Mouse (Mus musculus): ENCODE measurements at regions not wholly inside any gene's neighbourhood (a gene's known extent, or its start where the extent isn't known, plus 50 kb on each side); places are given as distances from the start of the nearest gene placed in this dataset.
A peak's percentile ranks its signal among the peaks of the same experiment; 100 is the strongest.

GRCm38 (mm10) chr2:52804106-52804825 is 53.4 kb upstream of the Fmnl2 start:
- peak in 1 of 2 experiments; percentile 21 for DNase-seq (ENCODE audit: extremely low spot score in 1 of 2, low spot score in 1 of 2)

- no peak for DNase-seq (ENCODE audit: extremely low spot score in 1 of 2, low spot score in 1 of 2)
Observed at GRCm38 (mm10) chr2:52804826-52805149, 52.9 kb upstream of the Fmnl2 start.

GRCm38 (mm10) chr2:52807826-52808225 is 49.8 kb upstream of the Fmnl2 start:
- no peak for DNase-seq (ENCODE audit: extremely low spot score in 1 of 2, low spot score in 1 of 2)

Data from layer of hippocampus, postnatal 25 days (tissue).